Mouse (Mus musculus): ENCODE results near the gene Tvp23b. TPM values are rescaled to one million over a fixed set of nuclear protein-coding genes. Genes with fewer than 3 reads are reported as not detected.

The Tvp23b gene
- polyA plus RNA-seq (2015; fragmentation: Nextera tagmentation; extraction: Ambion mirVana): 85.4 and 93.8 TPM in 2 replicates

GRCm38 (mm10) chr11:62879220-62880048, at the start of gene Tvp23b:
Gene Tvp23b (plus strand): TSS chr11:62879455.
- Histone ChIP-seq H3K9ac (ENCODE audit: low read length) (peak within 1 kb of the TSS; percentile 96), H3K27me3 (ENCODE audit: control insufficient read depth, insufficient read depth, low read length) (no peaks in the 10 kb centered on the region), H3K4me2 (ENCODE audit: low read depth, low read length) (peak within 1 kb of the TSS; percentile 79), H3K27ac (ENCODE audit: low read length) (peak within 1 kb of the TSS; percentile 88), H3K4me3 (replicated peaks; ENCODE audit: low read length) (peak within 1 kb of the TSS; percentile 77), H3K4me1 (ENCODE audit: control insufficient read depth, insufficient read depth, low read length) (peaks cover 6% of the 10 kb centered on the region; the same call in 1 of the 2 replicates), H3K36me3 (ENCODE audit: control insufficient read depth, insufficient read depth, low read length) (no peaks in the 10 kb centered on the region), H3K9me3 (replicated peaks; ENCODE audit: control insufficient read depth, low read length) (no peaks in the 10 kb centered on the region)
- peak; percentile 99 for ATAC-seq (ENCODE audit: insufficient read depth, low FRiP score)
- WGBS: 1% methylated on average over 55 of the region's 55 CpGs

- 87% methylated on average over 2 of the region's 2 CpGs for WGBS
- Histone ChIP-seq H3K27ac (ENCODE audit: low read length) (no peak overlapping the region), H3K27me3 (ENCODE audit: control insufficient read depth, insufficient read depth, low read length) (no peaks in the 10 kb centered on the region), H3K36me3 (ENCODE audit: control insufficient read depth, insufficient read depth, low read length) (no peaks in the 10 kb centered on the region), H3K4me3 (replicated peaks; ENCODE audit: low read length) (no peak overlapping the region), H3K4me2 (ENCODE audit: low read depth, low read length) (no peak overlapping the region), H3K4me1 (ENCODE audit: control insufficient read depth, insufficient read depth, low read length) (0 out of 2 replicates have a peak, but pooled peaks cover 6% of the 10 kb centered on the region), H3K9ac (ENCODE audit: low read length) (no peak overlapping the region), H3K9me3 (replicated peaks; ENCODE audit: control insufficient read depth, low read length) (no peaks in the 10 kb centered on the region)
- no peak for ATAC-seq (ENCODE audit: insufficient read depth, low FRiP score)
Observed at GRCm38 (mm10) chr11:62830387-62830786, 48.9 kb upstream of the Tvp23b start.

- H3K4me2 ChIP-seq (ENCODE audit: low read depth, low read length): no peak overlapping the region
- H3K27ac ChIP-seq (ENCODE audit: low read length): no peak overlapping the region
- H3K4me1 ChIP-seq (ENCODE audit: control insufficient read depth, insufficient read depth, low read length): 0 out of 2 replicates have a peak, but pooled peaks cover under 1% of the 10 kb centered on the region
- no peaks in the 10 kb centered on the region; the same call in 1 of the 2 replicates for H3K36me3 ChIP-seq (ENCODE audit: control insufficient read depth, insufficient read depth, low read length)
- ATAC-seq (ENCODE audit: insufficient read depth, low FRiP score): no peak
- no peak overlapping the region for H3K4me3 ChIP-seq (replicated peaks; ENCODE audit: low read length)
- H3K9me3 ChIP-seq (replicated peaks; ENCODE audit: control insufficient read depth, low read length): no peaks in the 10 kb centered on the region
- H3K27me3 ChIP-seq (ENCODE audit: control insufficient read depth, insufficient read depth, low read length): no peaks in the 10 kb centered on the region
- H3K9ac ChIP-seq (ENCODE audit: low read length): no peak overlapping the region
Observed at GRCm38 (mm10) chr11:62831906-62832305, 47.3 kb upstream of the Tvp23b start.

DNA sequence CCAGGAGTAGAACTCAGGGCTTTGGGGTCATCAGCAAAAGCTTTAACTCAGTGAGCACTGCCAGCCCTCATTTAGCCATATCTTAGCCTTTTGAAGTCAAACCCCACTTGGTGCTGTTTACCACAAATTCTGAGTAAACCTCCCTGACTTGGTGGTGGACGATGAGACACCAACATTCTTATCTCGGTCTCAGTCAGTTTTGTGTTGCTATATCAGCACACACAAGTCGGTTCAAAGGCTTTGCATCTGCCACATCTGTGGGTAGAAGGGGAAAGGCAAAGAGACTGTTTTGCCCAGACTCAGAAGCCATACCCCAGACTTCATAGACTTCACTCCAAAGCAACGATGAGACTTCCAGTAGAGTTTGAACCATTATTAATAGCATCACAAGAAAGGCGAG, 34.7 kb upstream of the Tvp23b start:
- no peaks in the 10 kb centered on the region for H3K27me3 ChIP-seq (ENCODE audit: control insufficient read depth, insufficient read depth, low read length)
- H3K36me3 ChIP-seq (ENCODE audit: control insufficient read depth, insufficient read depth, low read length): 0 out of 2 replicates have a peak, but pooled peaks cover 6% of the 10 kb centered on the region
- 80% methylated on average over 5 of the region's 5 CpGs for WGBS
- H3K9me3 ChIP-seq (replicated peaks; ENCODE audit: control insufficient read depth, low read length): no peaks in the 10 kb centered on the region
- H3K9ac ChIP-seq (ENCODE audit: low read length): no peak overlapping the region
- H3K4me1 ChIP-seq (ENCODE audit: control insufficient read depth, insufficient read depth, low read length): peaks cover 3% of the 10 kb centered on the region; the same call in 1 of the 2 replicates
- H3K4me3 ChIP-seq (replicated peaks; ENCODE audit: low read length): no peak overlapping the region
- no peak overlapping the region for H3K4me2 ChIP-seq (ENCODE audit: low read depth, low read length)
- no peak for ATAC-seq (ENCODE audit: insufficient read depth, low FRiP score)
- no peak overlapping the region for H3K27ac ChIP-seq (ENCODE audit: low read length)

GRCm38 (mm10) chr11:62845730-62846129, 33.5 kb upstream of the Tvp23b start:
- Histone ChIP-seq H3K27ac (ENCODE audit: low read length) (no peak overlapping the region), H3K27me3 (ENCODE audit: control insufficient read depth, insufficient read depth, low read length) (no peaks in the 10 kb centered on the region), H3K9ac (ENCODE audit: low read length) (no peak overlapping the region), H3K36me3 (ENCODE audit: control insufficient read depth, insufficient read depth, low read length) (0 out of 2 replicates have a peak, but pooled peaks cover 4% of the 10 kb centered on the region), H3K4me2 (ENCODE audit: low read depth, low read length) (no peak overlapping the region), H3K4me1 (ENCODE audit: control insufficient read depth, insufficient read depth, low read length) (peaks cover 3% of the 10 kb centered on the region; the same call in 1 of the 2 replicates), H3K9me3 (replicated peaks; ENCODE audit: control insufficient read depth, low read length) (no peaks in the 10 kb centered on the region), H3K4me3 (replicated peaks; ENCODE audit: low read length) (no peak overlapping the region)
- no peak for ATAC-seq (ENCODE audit: insufficient read depth, low FRiP score)
- 64% methylated on average over 3 of the region's 3 CpGs for WGBS

DNA sequence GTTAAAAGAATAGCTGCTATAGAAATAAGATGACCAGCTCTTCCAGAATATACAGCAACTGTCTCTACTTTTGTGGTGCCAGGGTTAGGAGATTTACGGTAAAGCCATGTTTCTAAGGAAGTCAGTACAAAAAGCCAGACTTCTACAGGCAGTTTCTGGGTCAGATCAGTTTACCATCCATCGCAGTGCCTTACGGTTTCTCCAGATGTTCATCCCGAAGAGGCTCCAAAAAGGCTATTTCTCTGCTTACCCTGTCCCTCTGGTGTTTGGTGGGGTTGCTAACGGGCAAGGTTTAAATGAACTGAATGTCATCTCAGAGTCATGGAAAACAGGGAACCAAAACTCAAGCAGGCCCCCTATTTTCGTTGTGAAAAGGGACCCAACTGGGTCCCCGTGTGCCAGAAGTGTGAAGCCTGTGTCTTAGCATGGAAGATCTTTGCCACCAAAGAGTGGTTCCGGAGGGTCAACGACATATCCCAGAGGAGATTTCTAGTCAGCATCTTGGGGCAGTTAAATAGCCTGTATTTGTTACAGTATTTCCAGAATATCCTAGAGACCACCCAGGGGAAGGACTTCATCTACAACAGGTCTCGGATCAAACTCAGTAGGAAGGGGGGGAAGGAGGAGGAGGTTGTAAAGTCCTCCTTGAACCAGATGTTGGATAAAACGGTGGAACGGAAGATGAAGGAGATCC, 32.1 kb upstream of the Tvp23b start, which contains the start of gene Fbxw10:
Fbxw10 (plus strand) TSS at position 109 of the 694 bp plus-strand sequence.
- Histone ChIP-seq H3K4me3 (replicated peaks; ENCODE audit: low read length) (peak within 1 kb of the TSS; percentile 18), H3K27me3 (ENCODE audit: control insufficient read depth, insufficient read depth, low read length) (no peaks in the 10 kb centered on the region), H3K9me3 (replicated peaks; ENCODE audit: control insufficient read depth, low read length) (no peaks in the 10 kb centered on the region), H3K4me1 (ENCODE audit: control insufficient read depth, insufficient read depth, low read length) (peaks cover 3% of the 10 kb centered on the region; the same call in 1 of the 2 replicates), H3K9ac (ENCODE audit: low read length) (peak within 1 kb of the TSS; percentile 41; the same call in 1 of the 2 replicates), H3K4me2 (ENCODE audit: low read depth, low read length) (peak within 1 kb of the TSS; percentile 37), H3K36me3 (ENCODE audit: control insufficient read depth, insufficient read depth, low read length) (no peaks in the 10 kb centered on the region), H3K27ac (ENCODE audit: low read length) (peak within 1 kb of the TSS; percentile 48; the same call in 1 of the 2 replicates)
- ATAC-seq (ENCODE audit: insufficient read depth, low FRiP score): no peak
- WGBS: 27% methylated on average over 12 of the region's 12 CpGs

DNA sequence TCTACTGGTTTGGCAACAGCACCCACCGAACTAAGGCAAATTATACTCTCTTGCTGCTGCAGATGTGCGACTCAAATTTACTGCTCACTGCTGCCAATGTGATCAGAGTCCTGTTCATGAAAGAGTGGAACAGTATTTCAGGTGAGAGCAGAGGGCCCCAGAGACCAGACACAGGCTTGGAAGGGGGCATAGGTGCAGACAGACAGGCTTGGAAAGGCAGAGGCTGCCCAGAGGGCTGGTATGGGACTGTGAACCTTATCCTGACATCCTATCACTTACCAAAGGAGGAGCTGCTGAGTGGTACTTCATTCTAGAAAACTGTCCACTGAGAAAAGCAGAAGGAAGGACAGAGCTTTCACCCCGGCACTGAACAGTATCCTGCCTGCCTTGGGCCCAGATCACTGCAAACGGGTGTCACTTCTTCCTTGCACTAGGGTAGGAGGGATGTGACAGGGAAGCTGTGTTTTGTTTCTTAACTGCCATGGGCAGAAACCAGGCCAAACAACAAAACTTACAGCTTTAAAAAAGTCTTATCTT, 31.5 kb upstream of the Tvp23b start:
- Histone ChIP-seq H3K36me3 (ENCODE audit: control insufficient read depth, insufficient read depth, low read length) (no peaks in the 10 kb centered on the region), H3K4me2 (ENCODE audit: low read depth, low read length) (peak overlapping the region; percentile 37), H3K9me3 (replicated peaks; ENCODE audit: control insufficient read depth, low read length) (no peaks in the 10 kb centered on the region), H3K4me3 (replicated peaks; ENCODE audit: low read length) (no peak overlapping the region), H3K4me1 (ENCODE audit: control insufficient read depth, insufficient read depth, low read length) (peaks cover 3% of the 10 kb centered on the region; the same call in 1 of the 2 replicates), H3K27me3 (ENCODE audit: control insufficient read depth, insufficient read depth, low read length) (no peaks in the 10 kb centered on the region), H3K27ac (ENCODE audit: low read length) (peak overlapping the region; percentile 48; the same call in 1 of the 2 replicates), H3K9ac (ENCODE audit: low read length) (no peak overlapping the region)
- no peak for ATAC-seq (ENCODE audit: insufficient read depth, low FRiP score)
- WGBS: 53% methylated on average over 4 of the region's 4 CpGs

DNA sequence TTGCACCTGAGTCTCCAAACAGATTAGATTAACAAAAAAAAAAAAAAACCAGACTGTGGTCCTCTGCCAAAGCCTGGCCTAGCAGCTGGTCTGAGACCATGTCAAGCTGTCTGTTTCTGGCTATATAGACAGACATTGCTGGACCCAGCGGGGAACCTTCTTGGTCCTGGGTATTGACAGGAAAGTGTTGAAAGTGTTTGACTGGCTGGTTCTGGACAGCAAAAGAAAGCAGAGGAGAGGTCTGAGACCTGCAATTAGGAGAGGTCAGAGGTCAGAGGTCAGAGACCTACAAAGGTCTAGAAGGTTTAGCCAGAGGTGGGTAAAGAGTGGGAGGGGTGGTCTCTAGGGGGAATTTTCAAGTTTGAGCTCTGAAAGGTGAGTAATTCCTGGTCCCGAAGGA, 31.0 kb upstream of the Tvp23b start:
- H3K9ac ChIP-seq (ENCODE audit: low read length): no peak overlapping the region
- 47% methylated on average over 2 of the region's 2 CpGs for WGBS
- H3K4me2 ChIP-seq (ENCODE audit: low read depth, low read length): no peak overlapping the region
- H3K27ac ChIP-seq (ENCODE audit: low read length): no peak overlapping the region
- H3K27me3 ChIP-seq (ENCODE audit: control insufficient read depth, insufficient read depth, low read length): no peaks in the 10 kb centered on the region
- H3K4me3 ChIP-seq (replicated peaks; ENCODE audit: low read length): no peak overlapping the region
- no peak for ATAC-seq (ENCODE audit: insufficient read depth, low FRiP score)
- no peaks in the 10 kb centered on the region for H3K36me3 ChIP-seq (ENCODE audit: control insufficient read depth, insufficient read depth, low read length)
- no peaks in the 10 kb centered on the region for H3K9me3 ChIP-seq (replicated peaks; ENCODE audit: control insufficient read depth, low read length)
- H3K4me1 ChIP-seq (ENCODE audit: control insufficient read depth, insufficient read depth, low read length): peaks cover 3% of the 10 kb centered on the region; the same call in 1 of the 2 replicates

Measured in stomach, embryonic 16.5 days (tissue).